Mouse (Mus musculus) limb, embryonic 13.5 days (tissue): ENCODE measurements around the gene Gfral. TPM values are rescaled to one million over a fixed set of nuclear protein-coding genes. Genes with fewer than 3 reads are reported as not detected.
"Not testable (repeated sequence)": the region's sequence is repeated elsewhere in the genome, so short reads cannot be mapped to it uniquely, and the experiment has no call there.

Experiments
- ATAC-seq: fragments of 200-750 bp; cut with Nextera tagmentation; 2 replicates; pipeline ENCODE4 v1.8.0; 2017; ENCODE audit warnings: low read depth, moderate number of reproducible peaks, moderate TSS enrichment; ENCODE audit not compliant: low FRiP score
- H3K27ac ChIP-seq: fragments of 300-500 bp; sonication (generic); 2 replicates; pipeline ENCODE4 v1.5.1; 2015; ENCODE audit warnings: inconsistent platforms, mild to moderate bottlenecking, moderate library complexity
- H3K27me3 ChIP-seq: fragments of 300-500 bp; sonication (generic); 2 replicates; pipeline ENCODE4 v1.6.1; 2015; ENCODE audit warnings: mild to moderate bottlenecking, inconsistent platforms
- H3K36me3 ChIP-seq: fragments of 300-500 bp; sonication (generic); 2 replicates; pipeline ENCODE4 v1.6.1; 2015; ENCODE audit warnings: inconsistent platforms, mild to moderate bottlenecking, moderate library complexity
- H3K4me1 ChIP-seq: fragments of 300-500 bp; sonication (generic); 2 replicates; pipeline ENCODE4 v1.6.1; 2015; ENCODE audit warnings: inconsistent platforms
- H3K4me2 ChIP-seq: fragments of 300-500 bp; sonication (generic); replicated peaks from 2 replicates; pipeline ENCODE4 v1.6.1; 2015; ENCODE audit warnings: inconsistent platforms, mild to moderate bottlenecking, moderate library complexity
- H3K4me3 ChIP-seq: fragments of 300-500 bp; sonication (generic); 2 replicates; pipeline ENCODE4 v1.5.1; 2015; ENCODE audit warnings: moderate library complexity, mild to moderate bottlenecking, inconsistent platforms
- H3K9ac ChIP-seq: fragments of 300-500 bp; sonication (generic); 2 replicates; pipeline ENCODE4 v1.6.1; 2015; ENCODE audit warnings: mild to moderate bottlenecking, inconsistent platforms
- H3K9me3 ChIP-seq: fragments of 300-500 bp; sonication (generic); 2 replicates; pipeline ENCODE4 v1.6.1; 2016; ENCODE audit warnings: inconsistent platforms
- WGBS: fragments of 180-500 bp; shearing (Covaris S2); methylation state at CpG from one replicate; pipeline ENCODE4 v1.1.7; 2015; 5-methylcytosine and 5-hydroxymethylcytosine counted together
- polyA plus RNA-seq: library from polyadenylated mRNA; unstranded; fragments of >200 nt; fragmentation: Nextera tagmentation; extraction: Ambion mirVana; gene quantifications from 2 replicates; pipeline ENCODE4 v1.2.1, GENCODE M21; 2015

The Gfral gene
- polyA plus RNA-seq, 1 experiment from 2014 or later = not detected

DNA sequence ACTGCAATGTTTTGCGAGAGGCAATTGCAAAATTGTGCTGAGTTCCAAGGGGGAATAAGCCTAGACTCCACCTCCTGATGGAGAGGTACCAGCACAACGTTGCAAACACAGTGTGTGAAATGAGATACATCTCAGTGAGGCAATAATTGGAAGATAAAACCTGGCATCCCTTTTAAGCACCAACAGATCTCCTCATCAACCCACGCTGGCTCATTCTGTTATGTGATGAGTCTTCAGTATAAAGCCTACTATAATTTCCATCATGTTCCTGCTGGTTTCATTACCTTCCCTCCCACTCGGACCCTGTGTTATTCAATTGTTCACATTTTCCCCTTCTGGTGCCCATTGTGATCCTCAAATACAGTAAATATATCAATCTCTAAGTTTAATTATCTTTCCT lies 1.2 kb upstream of the Gfral start:
- ATAC-seq = no peak
- 59% methylated on average over 4 of the region's 4 CpGs for WGBS

GRCm38 (mm10) chr9:76196917-76197316 lies 16.5 kb downstream of the Gfral start:
- Histone ChIP-seq H3K4me2 (no peak overlapping the region), H3K9ac (no peak overlapping the region), H3K4me1 (no peaks in the 10 kb centered on the region; the same call in 1 of the 2 replicates), H3K27ac (no peak overlapping the region; the same call in 1 of the 2 replicates), H3K9me3 (no peaks in the 10 kb centered on the region), H3K4me3 (no peak overlapping the region), H3K27me3 (no peaks in the 10 kb centered on the region), H3K36me3 (no peaks in the 10 kb centered on the region)
- ATAC-seq = peak; percentile 48; the same call in 1 of the 2 replicates
- 61% methylated on average over 4 of the region's 4 CpGs for WGBS

More for the DNA sequence above, 1.2 kb upstream of the Gfral start:
- Histone ChIP-seq H3K4me3 (no peak overlapping the region), H3K27ac (no peak overlapping the region), H3K27me3 (no peaks in the 10 kb centered on the region), H3K9ac (no peak overlapping the region), H3K4me1 (no peaks in the 10 kb centered on the region), H3K9me3 (no peaks in the 10 kb centered on the region), H3K36me3 (no peaks in the 10 kb centered on the region), H3K4me2 (no peak overlapping the region)

DNA sequence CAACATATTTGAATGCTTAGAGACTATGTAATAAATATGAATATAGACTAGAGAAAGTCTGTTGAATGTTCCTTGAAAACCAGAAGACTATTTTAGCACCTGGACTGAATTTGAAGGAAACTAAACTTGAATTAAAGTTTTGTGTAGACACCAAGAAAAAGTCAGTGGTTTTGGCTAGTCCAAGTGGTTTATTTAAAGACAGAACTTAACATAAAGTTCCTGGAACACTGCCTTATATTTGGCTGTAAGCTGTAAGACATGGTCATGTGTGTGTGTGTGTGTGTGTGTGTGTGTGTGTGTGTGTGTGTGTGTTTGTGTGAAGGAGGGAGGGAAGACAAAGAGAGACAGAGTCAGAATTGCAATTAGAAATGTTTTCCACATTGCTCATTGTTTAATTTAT lies 34.2 kb downstream of the Gfral start:
- H3K27me3 ChIP-seq = no peaks in the 10 kb centered on the region
- H3K9me3 ChIP-seq = no peaks in the 10 kb centered on the region
- H3K4me3 ChIP-seq = no peak overlapping the region
- ATAC-seq = no peak
- H3K36me3 ChIP-seq = no peaks in the 10 kb centered on the region
- H3K9ac ChIP-seq = no peak overlapping the region
- no peak overlapping the region for H3K27ac ChIP-seq
- H3K4me2 ChIP-seq = no peak overlapping the region
- H3K4me1 ChIP-seq = no peaks in the 10 kb centered on the region

DNA sequence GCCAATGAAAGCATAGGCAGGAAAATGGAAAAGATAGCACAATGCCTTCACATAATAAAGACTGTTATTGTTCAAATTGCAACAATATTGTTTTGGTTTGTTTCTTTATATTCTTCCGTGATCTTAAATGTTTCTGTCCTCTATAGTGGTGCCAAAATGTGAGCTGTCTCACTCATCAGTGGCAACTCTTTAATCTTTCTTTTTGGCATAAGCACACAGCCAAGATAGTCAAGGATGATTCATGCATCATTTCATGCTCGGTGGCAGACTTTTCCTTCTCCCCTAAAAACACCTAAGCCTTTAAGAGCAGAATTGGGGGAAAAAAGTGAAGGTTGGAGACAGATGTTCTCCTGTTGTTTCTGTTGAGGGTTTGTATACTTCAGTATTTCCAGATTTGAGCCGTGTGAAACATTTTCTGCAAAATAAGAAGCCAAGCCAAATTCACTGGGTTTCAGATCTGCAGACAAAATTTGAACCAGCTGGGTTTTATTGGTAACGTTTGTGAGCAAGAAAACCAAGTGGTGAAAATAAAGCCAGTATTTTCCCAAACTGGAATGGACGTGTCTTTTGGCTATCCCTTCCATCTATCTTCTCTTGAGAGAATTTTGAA lies 40.7 kb downstream of the Gfral start:
- H3K36me3 ChIP-seq = no peaks in the 10 kb centered on the region
- no peaks in the 10 kb centered on the region for H3K27me3 ChIP-seq
- no peak for ATAC-seq
- H3K9me3 ChIP-seq = no peaks in the 10 kb centered on the region
- H3K27ac ChIP-seq = no peak overlapping the region
- H3K4me2 ChIP-seq = no peak overlapping the region
- H3K9ac ChIP-seq = no peak overlapping the region
- H3K4me3 ChIP-seq = no peak overlapping the region
- H3K4me1 ChIP-seq = 0 out of 2 replicates have a peak, but pooled peaks cover 5% of the 10 kb centered on the region
- 37% methylated on average over 5 of the region's 5 CpGs for WGBS

GRCm38 (mm10) chr9:76168355-76168754 lies 45.1 kb downstream of the Gfral start:
- H3K27ac ChIP-seq = no peak overlapping the region
- 0 out of 2 replicates have a peak, but pooled peaks cover 5% of the 10 kb centered on the region for H3K4me1 ChIP-seq
- 53% methylated on average over 3 of the region's 3 CpGs for WGBS
- no peak overlapping the region for H3K4me2 ChIP-seq
- no peak overlapping the region for H3K4me3 ChIP-seq
- H3K9ac ChIP-seq = no peak overlapping the region
- H3K27me3 ChIP-seq = no peaks in the 10 kb centered on the region
- H3K9me3 ChIP-seq = no peaks in the 10 kb centered on the region
- no peak for ATAC-seq
- no peaks in the 10 kb centered on the region for H3K36me3 ChIP-seq

DNA sequence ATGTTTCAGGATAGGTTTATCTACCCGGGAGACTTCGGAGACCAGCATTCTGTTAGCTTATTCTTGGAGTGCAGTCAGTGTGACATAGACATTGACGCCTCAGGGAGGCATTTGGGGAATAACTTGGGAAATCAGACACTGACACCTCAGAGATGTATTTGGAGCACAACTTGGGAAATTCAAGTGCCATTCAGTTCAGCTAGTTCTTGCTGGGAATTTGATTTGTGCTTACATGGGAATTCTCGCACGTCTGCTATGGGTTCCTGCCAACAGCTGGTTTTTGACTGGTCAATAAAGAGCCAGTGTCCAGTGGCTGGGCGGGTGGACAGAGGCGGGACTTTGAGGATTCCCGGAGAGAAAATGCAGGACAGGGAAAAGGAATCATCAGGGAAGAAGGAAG lies 51.0 kb downstream of the Gfral start:
- ATAC-seq = no peak
- Histone ChIP-seq H3K4me2 (no peak overlapping the region), H3K9ac (no peak overlapping the region), H3K9me3 (no peaks in the 10 kb centered on the region), H3K4me1 (0 out of 2 replicates have a peak, but pooled peaks cover 2% of the 10 kb centered on the region), H3K27ac (no peak overlapping the region), H3K4me3 (no peak overlapping the region), H3K27me3 (no peaks in the 10 kb centered on the region), H3K36me3 (no peaks in the 10 kb centered on the region)
- 63% methylated on average over 8 of the region's 8 CpGs for WGBS

GRCm38 (mm10) chr9:76145593-76145992 lies 67.9 kb downstream of the Gfral start:
- 75% methylated on average over 3 of the region's 3 CpGs for WGBS

DNA sequence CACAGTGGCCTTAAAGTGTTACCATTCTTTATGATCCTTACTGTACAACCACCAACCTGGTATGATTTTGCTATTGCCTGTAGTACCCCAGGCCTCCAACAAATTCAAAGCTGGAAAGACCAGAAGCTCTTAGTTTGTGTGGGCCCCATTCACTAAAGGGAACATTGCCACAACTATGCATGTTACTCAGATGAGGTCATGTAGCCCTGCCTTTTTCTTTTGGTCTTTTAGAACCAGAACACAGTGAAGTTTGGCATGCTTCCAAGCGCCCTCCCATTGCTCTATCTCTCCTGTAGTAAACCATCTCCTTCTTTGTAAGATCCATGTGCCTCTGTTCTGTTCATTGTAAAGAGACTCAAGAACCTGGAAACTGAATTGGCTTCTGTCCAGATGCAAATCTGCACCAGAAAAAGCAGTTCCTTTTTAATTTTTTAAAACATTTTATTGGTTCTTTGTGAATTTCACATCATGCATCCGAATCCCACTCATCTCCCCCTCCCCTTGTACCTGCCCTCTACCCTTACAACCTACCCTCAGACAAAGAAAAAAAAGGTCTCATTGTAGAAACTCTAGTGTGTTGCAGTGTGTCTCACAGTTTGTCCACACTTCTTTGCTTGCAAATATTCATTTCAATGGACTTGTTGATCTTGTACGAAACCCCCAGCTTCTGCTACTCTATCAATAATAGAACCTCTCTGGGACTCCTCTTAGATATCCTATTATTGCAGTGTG lies 74.9 kb downstream of the Gfral start:
- no peaks in the 10 kb centered on the region for H3K9me3 ChIP-seq
- peaks cover 25% of the 10 kb centered on the region for H3K4me1 ChIP-seq
- no peak overlapping the region for H3K4me3 ChIP-seq
- H3K36me3 ChIP-seq = no peaks in the 10 kb centered on the region
- ATAC-seq = peak; percentile 78
- no peak overlapping the region for H3K9ac ChIP-seq
- H3K27me3 ChIP-seq = no peaks in the 10 kb centered on the region
- no peak overlapping the region for H3K4me2 ChIP-seq
- no peak overlapping the region for H3K27ac ChIP-seq
- 73% methylated on average over 3 of the region's 3 CpGs for WGBS

More at GRCm38 (mm10) chr9:76145593-76145992, 67.9 kb downstream of the Gfral start:
- Histone ChIP-seq H3K27me3 (no peaks in the 10 kb centered on the region), H3K27ac (no peak overlapping the region), H3K36me3 (no peaks in the 10 kb centered on the region), H3K4me1 (peaks cover 7% of the 10 kb centered on the region), H3K4me3 (no peak overlapping the region), H3K9me3 (no peaks in the 10 kb centered on the region), H3K4me2 (no peak overlapping the region), H3K9ac (no peak overlapping the region)
- no peak for ATAC-seq

DNA sequence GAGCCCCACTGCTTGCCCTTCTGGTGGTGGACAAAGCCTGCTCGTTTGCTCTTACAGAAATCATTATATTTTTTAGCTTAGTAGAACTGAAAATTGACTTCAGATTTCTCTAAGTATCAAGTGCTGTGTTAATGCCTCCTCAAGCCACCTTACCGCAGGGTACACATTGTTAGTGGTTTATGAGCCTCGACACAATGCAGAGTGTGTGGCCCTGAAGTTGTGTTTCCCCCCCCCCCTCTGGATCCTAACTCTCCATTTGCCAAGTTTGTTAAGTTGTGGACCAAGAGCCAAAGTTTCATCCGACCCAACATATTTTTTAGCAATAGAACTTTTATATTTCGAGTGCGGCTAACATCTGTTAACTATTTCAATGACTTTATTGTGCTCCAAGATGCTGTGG lies 79.4 kb downstream of the Gfral start:
- Histone ChIP-seq H3K9me3 (no peaks in the 10 kb centered on the region), H3K36me3 (no peaks in the 10 kb centered on the region), H3K9ac (no peak overlapping the region), H3K4me2 (no peak overlapping the region), H3K27me3 (no peaks in the 10 kb centered on the region), H3K27ac (no peak overlapping the region), H3K4me1 (peaks cover 19% of the 10 kb centered on the region), H3K4me3 (no peak overlapping the region)
- WGBS = 33% methylated on average over 6 of the region's 6 CpGs
- ATAC-seq = no peak; the same call in 1 of the 2 replicates

GRCm38 (mm10) chr9:76129353-76129752 lies 84.1 kb downstream of the Gfral start:
- H3K27me3 ChIP-seq = no peaks in the 10 kb centered on the region
- no peaks in the 10 kb centered on the region for H3K9me3 ChIP-seq
- no peaks in the 10 kb centered on the region for H3K36me3 ChIP-seq
- ATAC-seq = no peak
- WGBS = 63% methylated on average over 1 of the region's 1 CpGs
- no peak overlapping the region for H3K9ac ChIP-seq
- no peak overlapping the region for H3K4me2 ChIP-seq
- no peak overlapping the region for H3K27ac ChIP-seq
- no peak overlapping the region for H3K4me3 ChIP-seq
- peaks cover 6% of the 10 kb centered on the region; the same call in 1 of the 2 replicates for H3K4me1 ChIP-seq

DNA sequence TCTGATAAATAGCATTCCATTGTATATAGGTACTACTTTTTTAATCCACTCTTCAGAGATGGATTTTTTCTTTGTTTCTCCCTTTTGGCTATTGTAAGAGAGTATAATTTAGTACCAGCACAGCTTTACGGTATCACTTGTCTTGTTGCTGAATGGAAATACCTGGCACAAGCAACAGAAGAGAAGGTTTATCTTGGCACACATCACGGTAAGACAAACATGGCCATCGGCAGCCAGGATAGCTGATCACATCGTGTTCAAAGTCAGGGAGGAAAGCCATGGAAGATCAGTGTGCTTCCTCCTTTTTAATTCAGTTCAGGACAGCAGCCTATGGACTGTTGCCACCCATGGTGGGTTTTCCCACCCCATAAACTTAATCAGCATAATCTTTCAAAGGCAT lies 89.2 kb downstream of the Gfral start:
- Histone ChIP-seq H3K4me3 (no peak overlapping the region), H3K9ac (no peak overlapping the region), H3K4me1 (no peaks in the 10 kb centered on the region), H3K27ac (no peak overlapping the region), H3K4me2 (no peak overlapping the region), H3K9me3 (no peaks in the 10 kb centered on the region), H3K27me3 (no peaks in the 10 kb centered on the region), H3K36me3 (no peaks in the 10 kb centered on the region)
- ATAC-seq = no peak
- WGBS = 76% methylated on average over 4 of the region's 4 CpGs

GRCm38 (mm10) chr9:76122888-76123287 lies 90.6 kb downstream of the Gfral start:
- not testable (repeated sequence) for H3K9me3 ChIP-seq, H3K9ac ChIP-seq, H3K27ac ChIP-seq, ATAC-seq, H3K4me3 ChIP-seq, H3K27me3 ChIP-seq, H3K4me2 ChIP-seq, H3K4me1 ChIP-seq, H3K36me3 ChIP-seq
- 0% methylated on average over 2 of the region's 2 CpGs for WGBS
